Mouse (Mus musculus): ENCODE measurements at regions not wholly inside any gene's neighbourhood (a gene's known extent, or its start where the extent isn't known, plus 50 kb on each side); places are given as distances from the start of the nearest gene placed in this dataset.

DNA sequence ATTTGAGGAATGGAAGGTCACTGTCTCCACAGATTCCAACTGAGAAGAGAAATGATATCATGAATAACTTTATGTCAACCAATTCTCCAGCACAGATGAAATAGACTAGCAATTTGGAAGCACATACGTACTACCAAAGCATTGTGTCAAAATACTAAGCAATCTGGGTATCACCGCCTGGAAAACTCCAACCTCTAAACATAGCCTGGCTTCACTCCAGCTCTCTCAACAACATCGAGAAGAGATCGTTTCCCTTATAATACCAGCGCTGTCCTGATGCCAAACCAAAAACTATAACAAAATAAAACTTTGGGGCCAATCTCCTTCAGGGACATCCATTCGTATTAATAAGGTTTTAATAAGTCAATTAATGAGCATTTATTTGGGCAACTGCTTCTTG, 205.8 kb downstream of the Npr3 start:
- 92% methylated on average over 6 of the region's 6 CpGs for WGBS
- Histone ChIP-seq H3K4me3 (no peak overlapping the region), H3K4me2 (replicated peaks) (no peak overlapping the region), H3K27ac (no peak overlapping the region), H3K36me3 (no peaks in the 10 kb centered on the region), H3K9me3 (no peaks in the 10 kb centered on the region), H3K27me3 (no peaks in the 10 kb centered on the region), H3K9ac (no peak overlapping the region), H3K4me1 (no peaks in the 10 kb centered on the region)
- ATAC-seq (ENCODE audit: insufficient number of reproducible peaks, insufficient read depth, low FRiP score, low TSS enrichment) = no peak

DNA sequence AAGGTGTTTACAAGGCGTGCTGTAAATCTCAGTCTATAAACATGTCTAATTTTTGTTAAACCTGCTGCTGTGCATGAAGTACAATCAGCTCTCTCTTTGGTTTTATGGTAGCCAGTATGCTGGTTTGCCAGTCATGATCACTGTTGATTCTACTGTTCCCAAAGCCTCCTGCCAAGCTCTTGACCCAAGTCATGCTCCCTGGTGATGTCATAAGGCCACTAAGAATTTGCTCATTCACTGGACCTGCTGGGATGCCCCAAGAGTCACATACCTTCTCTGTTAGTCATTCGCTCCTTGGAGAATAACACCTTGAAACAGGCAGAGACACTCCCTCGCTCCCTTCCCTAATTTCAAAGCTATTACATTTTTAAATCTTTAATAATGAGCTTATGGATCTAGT, 207.2 kb downstream of the Npr3 start:
- no peaks in the 10 kb centered on the region for H3K4me1 ChIP-seq
- no peaks in the 10 kb centered on the region for H3K36me3 ChIP-seq
- no peak overlapping the region for H3K4me2 ChIP-seq (replicated peaks)
- 89% methylated on average over 3 of the region's 3 CpGs for WGBS
- H3K4me3 ChIP-seq = no peak overlapping the region
- no peak overlapping the region for H3K9ac ChIP-seq
- H3K27me3 ChIP-seq = no peaks in the 10 kb centered on the region
- no peaks in the 10 kb centered on the region for H3K9me3 ChIP-seq
- no peak for ATAC-seq (ENCODE audit: insufficient number of reproducible peaks, insufficient read depth, low FRiP score, low TSS enrichment)
- H3K27ac ChIP-seq = no peak overlapping the region

DNA sequence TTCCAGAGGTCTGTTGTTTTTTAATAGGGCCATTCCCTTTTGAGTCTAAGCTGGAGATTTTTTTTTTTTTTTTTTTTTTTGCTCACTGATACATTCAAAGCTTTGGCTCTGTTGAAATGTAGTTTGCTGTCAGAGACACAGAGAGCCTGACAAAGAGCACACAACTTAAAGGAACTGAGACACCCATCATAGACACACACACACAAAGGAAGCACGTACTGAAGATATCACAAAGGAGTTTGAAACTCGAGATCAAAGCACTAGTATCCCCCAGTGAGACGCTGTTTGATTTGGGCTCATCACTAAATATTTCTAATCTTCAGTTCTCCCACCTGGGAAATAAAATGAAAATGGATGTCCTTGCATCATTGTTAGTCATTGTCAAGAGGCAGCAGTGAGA, 210.0 kb downstream of the Npr3 start:
- Histone ChIP-seq H3K4me2 (replicated peaks) (no peak overlapping the region), H3K27me3 (no peaks in the 10 kb centered on the region), H3K4me1 (0 out of 2 replicates have a peak, but pooled peaks cover 3% of the 10 kb centered on the region), H3K9ac (no peak overlapping the region), H3K27ac (no peak overlapping the region), H3K9me3 (no peaks in the 10 kb centered on the region), H3K36me3 (no peaks in the 10 kb centered on the region), H3K4me3 (no peak overlapping the region)
- WGBS = 53% methylated on average over 3 of the region's 3 CpGs
- no peak for ATAC-seq (ENCODE audit: insufficient number of reproducible peaks, insufficient read depth, low FRiP score, low TSS enrichment)

DNA sequence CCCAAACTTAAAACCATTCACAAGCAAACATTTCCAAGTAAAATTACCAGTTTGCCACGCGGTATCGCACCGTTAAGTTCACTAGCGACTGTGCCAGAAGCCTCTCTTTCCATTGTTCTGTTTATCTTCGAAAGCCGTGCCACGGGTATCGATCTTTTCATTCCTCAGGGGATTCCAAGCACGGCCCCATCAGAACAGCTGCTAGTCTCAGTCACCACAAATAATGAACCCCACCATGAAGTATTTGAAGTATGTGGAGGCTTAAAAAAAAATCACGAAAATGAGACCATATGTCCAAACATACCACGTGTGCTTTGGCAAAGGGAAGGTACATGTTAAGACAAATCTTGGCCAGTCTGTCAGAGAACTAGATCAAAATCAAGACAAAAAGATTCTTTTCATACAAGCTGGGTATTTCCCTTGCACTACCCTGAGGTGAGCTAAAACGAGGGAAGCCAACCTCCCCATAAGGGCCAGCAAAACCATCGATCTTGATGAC, 213.3 kb downstream of the Npr3 start:
- no peaks in the 10 kb centered on the region for H3K36me3 ChIP-seq
- 0 out of 2 replicates have a peak, but pooled peaks cover 3% of the 10 kb centered on the region for H3K4me1 ChIP-seq
- no peak for ATAC-seq (ENCODE audit: insufficient number of reproducible peaks, insufficient read depth, low FRiP score, low TSS enrichment)
- H3K9ac ChIP-seq = no peak overlapping the region
- H3K27ac ChIP-seq = no peak overlapping the region
- H3K4me3 ChIP-seq = no peak overlapping the region
- no peak overlapping the region for H3K4me2 ChIP-seq (replicated peaks)
- H3K9me3 ChIP-seq = no peaks in the 10 kb centered on the region
- WGBS = 49% methylated on average over 14 of the region's 14 CpGs
- no peaks in the 10 kb centered on the region for H3K27me3 ChIP-seq

GRCm38 (mm10) chr15:11664839-11665379, 242.2 kb downstream of the Npr3 start:
- WGBS = 86% methylated on average over 5 of the region's 5 CpGs
- Histone ChIP-seq H3K9me3 (no peaks in the 10 kb centered on the region), H3K4me1 (no peaks in the 10 kb centered on the region), H3K27me3 (no peaks in the 10 kb centered on the region), H3K9ac (no peak overlapping the region), H3K27ac (no peak overlapping the region), H3K4me2 (replicated peaks) (no peak overlapping the region), H3K36me3 (no peaks in the 10 kb centered on the region), H3K4me3 (no peak overlapping the region)
- no peak for ATAC-seq (ENCODE audit: insufficient number of reproducible peaks, insufficient read depth, low FRiP score, low TSS enrichment)

DNA sequence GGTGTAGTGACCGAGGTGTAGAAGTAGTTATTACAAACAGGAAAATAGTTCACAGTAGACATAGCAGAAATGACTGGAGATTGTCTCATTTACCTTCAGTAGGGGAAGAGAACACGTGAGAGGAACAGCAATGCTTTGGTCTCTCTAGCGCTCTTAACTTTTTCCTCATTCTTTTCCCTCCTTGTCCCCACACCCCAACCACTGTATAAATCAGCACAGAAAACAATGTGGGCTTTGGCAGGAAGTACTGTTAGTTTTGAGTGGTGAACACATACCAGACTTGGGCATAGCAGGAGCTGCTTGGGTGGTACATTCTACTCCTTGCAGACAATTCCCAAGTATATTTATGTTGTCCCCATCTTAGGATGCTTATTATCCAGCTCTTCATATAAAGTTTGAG, 251.9 kb downstream of the Npr3 start:
- H3K27me3 ChIP-seq = no peaks in the 10 kb centered on the region
- ATAC-seq (ENCODE audit: insufficient number of reproducible peaks, insufficient read depth, low FRiP score, low TSS enrichment) = no peak
- no peak overlapping the region for H3K4me3 ChIP-seq
- WGBS = 88% methylated on average over 3 of the region's 3 CpGs
- no peak overlapping the region for H3K4me2 ChIP-seq (replicated peaks)
- H3K4me1 ChIP-seq = no peaks in the 10 kb centered on the region
- H3K9me3 ChIP-seq = no peaks in the 10 kb centered on the region
- no peak overlapping the region for H3K9ac ChIP-seq
- H3K27ac ChIP-seq = no peak overlapping the region
- no peaks in the 10 kb centered on the region for H3K36me3 ChIP-seq

DNA sequence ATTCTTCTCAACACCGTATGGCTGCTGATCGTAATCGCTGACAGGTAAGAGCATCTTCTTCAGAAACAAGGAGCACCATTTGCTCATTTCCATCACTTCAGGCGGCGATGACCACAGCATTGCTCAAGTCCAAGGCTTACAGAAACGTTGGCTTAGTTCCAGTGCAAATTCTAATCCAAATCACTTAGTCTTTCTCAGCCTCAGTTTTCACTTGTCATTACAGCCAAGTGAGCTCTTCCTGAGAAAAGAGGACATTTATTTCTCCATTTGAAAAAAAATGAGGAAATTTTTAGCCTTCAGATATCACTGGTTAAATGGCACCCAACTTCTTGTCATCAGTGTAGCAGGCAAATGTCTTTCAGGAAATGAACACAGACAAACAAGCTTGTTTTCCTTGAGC, 246.8 kb upstream of the Tars start:
- no peak overlapping the region for H3K27ac ChIP-seq
- H3K9me3 ChIP-seq = no peaks in the 10 kb centered on the region
- H3K4me1 ChIP-seq = no peaks in the 10 kb centered on the region
- H3K9ac ChIP-seq = no peak overlapping the region
- no peaks in the 10 kb centered on the region for H3K27me3 ChIP-seq
- 92% methylated on average over 6 of the region's 6 CpGs for WGBS
- no peak overlapping the region for H3K4me2 ChIP-seq (replicated peaks)
- no peaks in the 10 kb centered on the region for H3K36me3 ChIP-seq
- ATAC-seq (ENCODE audit: insufficient number of reproducible peaks, insufficient read depth, low FRiP score, low TSS enrichment) = no peak
- no peak overlapping the region for H3K4me3 ChIP-seq

- Histone ChIP-seq H3K4me3 (no peak overlapping the region), H3K9ac (no peak overlapping the region), H3K27me3 (no peaks in the 10 kb centered on the region), H3K4me2 (replicated peaks) (no peak overlapping the region), H3K9me3 (no peaks in the 10 kb centered on the region), H3K4me1 (no peaks in the 10 kb centered on the region), H3K36me3 (no peaks in the 10 kb centered on the region), H3K27ac (no peak overlapping the region)
- WGBS = 73% methylated on average over 7 of the region's 7 CpGs
- no peak for ATAC-seq (ENCODE audit: insufficient number of reproducible peaks, insufficient read depth, low FRiP score, low TSS enrichment)
These were observed 245.3 kb upstream of the Tars start for GRCm38 (mm10) chr15:11644779-11645178.

DNA sequence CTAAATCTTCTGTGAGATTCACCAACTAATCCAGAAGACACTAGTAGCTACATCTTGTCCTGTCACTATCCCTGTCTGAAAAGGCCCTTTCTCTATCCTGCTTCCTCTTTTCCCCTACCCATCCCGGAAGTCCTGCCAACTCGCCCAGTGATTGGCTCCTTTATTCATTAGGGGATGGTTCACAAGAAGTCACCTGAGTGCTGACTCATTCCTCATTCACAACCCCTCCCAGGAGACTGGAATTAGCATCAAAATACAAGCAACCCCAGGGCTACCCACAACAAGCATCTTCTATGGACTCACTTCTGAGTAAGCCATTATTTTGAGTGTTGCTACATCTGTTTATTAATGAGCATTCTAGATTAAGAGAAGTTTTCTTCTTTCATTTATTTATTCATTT, 231.2 kb upstream of the Tars start:
- no peak overlapping the region for H3K4me2 ChIP-seq (replicated peaks)
- H3K36me3 ChIP-seq = no peaks in the 10 kb centered on the region
- no peak overlapping the region for H3K9ac ChIP-seq
- no peak for ATAC-seq (ENCODE audit: insufficient number of reproducible peaks, insufficient read depth, low FRiP score, low TSS enrichment)
- H3K4me1 ChIP-seq = no peaks in the 10 kb centered on the region
- WGBS = 80% methylated on average over 2 of the region's 2 CpGs
- H3K27ac ChIP-seq = no peak overlapping the region
- H3K27me3 ChIP-seq = no peaks in the 10 kb centered on the region
- H3K9me3 ChIP-seq = no peaks in the 10 kb centered on the region
- H3K4me3 ChIP-seq = no peak overlapping the region

GRCm38 (mm10) chr15:11626433-11626832, 227.0 kb upstream of the Tars start:
- H3K4me3 ChIP-seq = no peak overlapping the region
- WGBS = 81% methylated on average over 9 of the region's 9 CpGs
- H3K4me1 ChIP-seq = no peaks in the 10 kb centered on the region
- H3K4me2 ChIP-seq (replicated peaks) = no peak overlapping the region
- no peak overlapping the region for H3K27ac ChIP-seq
- no peak for ATAC-seq (ENCODE audit: insufficient number of reproducible peaks, insufficient read depth, low FRiP score, low TSS enrichment)
- no peaks in the 10 kb centered on the region for H3K36me3 ChIP-seq
- H3K9ac ChIP-seq = no peak overlapping the region
- H3K27me3 ChIP-seq = no peaks in the 10 kb centered on the region
- H3K9me3 ChIP-seq = no peaks in the 10 kb centered on the region

DNA sequence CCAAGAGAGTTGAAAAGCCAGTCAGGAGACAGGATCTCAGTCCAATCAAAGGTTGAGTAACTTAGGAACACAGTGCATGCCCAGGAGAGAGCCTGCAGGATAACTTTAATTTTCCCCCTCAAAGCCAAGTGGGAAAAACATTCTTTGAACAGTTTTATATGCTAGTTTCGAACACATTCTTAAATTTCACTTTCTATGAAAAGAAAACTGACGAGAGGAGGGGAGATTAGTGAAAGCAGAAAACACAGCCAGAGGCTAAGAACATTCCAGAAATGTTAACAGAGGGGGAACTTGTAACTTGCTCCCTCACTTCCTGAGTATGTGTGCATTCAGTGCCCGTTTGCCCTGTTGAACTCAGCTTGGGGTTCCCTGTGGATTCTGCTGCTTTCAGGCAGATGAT, 213.0 kb upstream of the Tars start:
- H3K9ac ChIP-seq = no peak overlapping the region
- no peak overlapping the region for H3K4me2 ChIP-seq (replicated peaks)
- H3K27me3 ChIP-seq = no peaks in the 10 kb centered on the region
- ATAC-seq (ENCODE audit: insufficient number of reproducible peaks, insufficient read depth, low FRiP score, low TSS enrichment) = no peak
- no peaks in the 10 kb centered on the region for H3K9me3 ChIP-seq
- H3K27ac ChIP-seq = no peak overlapping the region
- 26% methylated on average over 3 of the region's 3 CpGs for WGBS
- H3K4me3 ChIP-seq = no peak overlapping the region
- no peaks in the 10 kb centered on the region for H3K36me3 ChIP-seq
- H3K4me1 ChIP-seq = no peaks in the 10 kb centered on the region; the same call in 1 of the 2 replicates

GRCm38 (mm10) chr15:11610043-11610670, 210.7 kb upstream of the Tars start:
- H3K27me3 ChIP-seq = no peaks in the 10 kb centered on the region
- no peaks in the 10 kb centered on the region for H3K36me3 ChIP-seq
- H3K4me2 ChIP-seq (replicated peaks) = no peak overlapping the region
- ATAC-seq (ENCODE audit: insufficient number of reproducible peaks, insufficient read depth, low FRiP score, low TSS enrichment) = no peak
- no peak overlapping the region for H3K4me3 ChIP-seq
- no peaks in the 10 kb centered on the region; the same call in 1 of the 2 replicates for H3K4me1 ChIP-seq
- H3K9me3 ChIP-seq = no peaks in the 10 kb centered on the region
- WGBS = 77% methylated on average over 3 of the region's 3 CpGs
- H3K9ac ChIP-seq = no peak overlapping the region
- no peak overlapping the region for H3K27ac ChIP-seq
